Mouse (Mus musculus) granulocyte monocyte progenitor cell, adult 5-6 weeks (primary cell): ENCODE data around the gene Spata31d1d. TPM values are rescaled to one million over a fixed set of nuclear protein-coding genes. Genes with fewer than 3 reads are reported as not detected.
"Not testable (repeated sequence)": the region's sequence is repeated elsewhere in the genome, so short reads cannot be mapped to it uniquely, and the experiment has no call there.

Experiments used
- ATAC-seq: replicated peaks from 2 replicates; pipeline ENCODE4 v1.8.0; 2016; ENCODE audit warnings: mild to moderate bottlenecking, moderate TSS enrichment, inconsistent platforms; ENCODE audit not compliant: poor library complexity, severe bottlenecking
- total RNA-seq, 2 experiments: library from RNA; stranded (forward) in 1 of 2; stranded (reverse) in 1 of 2; fragments of 200-712, 200-1000 nt in 1 of 2; fragments of >200 nt in 1 of 2; fragmentation: Nextera tagmentation in 1 of 2; gene quantifications; 2 replicates each; pipeline ENCODE4 v1.2.3; 2014 to 2017

The Spata31d1d gene
- total RNA-seq, 2 experiments from 2014 or later, result not detected

GRCm38 (mm10) chr13:59734347-59734746, 2.8 kb upstream of the Spata31d1d start:
- 0 out of 2 replicates have a peak, but pooled peaks have one; percentile 12 for ATAC-seq

- no peak for ATAC-seq
Measured at GRCm38 (mm10) chr13:59733936-59734335, 2.4 kb upstream of the Spata31d1d start.

- ATAC-seq, result peak; percentile 93
Measured at GRCm38 (mm10) chr13:59728378-59729093, 3.0 kb downstream of the Spata31d1d start.

- ATAC-seq, result no peak; the same call in 1 of the 2 replicates
Measured at GRCm38 (mm10) chr13:59726139-59726867, 5.2 kb downstream of the Spata31d1d start.

- not testable (repeated sequence) for ATAC-seq
Measured at GRCm38 (mm10) chr13:59722089-59722488, 9.5 kb downstream of the Spata31d1d start.

GRCm38 (mm10) chr13:59719475-59719874, 12.1 kb downstream of the Spata31d1d start:
- no peak for ATAC-seq

GRCm38 (mm10) chr13:59718857-59719440, 12.6 kb downstream of the Spata31d1d start:
- ATAC-seq, result peak; percentile 22; the same call in 1 of the 2 replicates

- ATAC-seq, result no peak
Measured at GRCm38 (mm10) chr13:59713710-59714109, 17.8 kb downstream of the Spata31d1d start.

- ATAC-seq, result not testable (repeated sequence)
Measured at GRCm38 (mm10) chr13:59711984-59712383, 19.6 kb downstream of the Spata31d1d start, which contains the start of gene Spata31d1b. TSS of gene Spata31d1b (plus strand) at chr13:59712284.

GRCm38 (mm10) chr13:59710230-59710629, 21.3 kb downstream of the Spata31d1d start, which contains the start of gene Spata31d1a:
TSS of gene Spata31d1a (minus strand) at chr13:59710330.
- ATAC-seq, result no peak

GRCm38 (mm10) chr13:59704562-59704961, 27.0 kb downstream of the Spata31d1d start:
- ATAC-seq, result peak; percentile 82

GRCm38 (mm10) chr13:59703514-59703913, 28.0 kb downstream of the Spata31d1d start:
- no peak for ATAC-seq

GRCm38 (mm10) chr13:59700137-59700536, 31.4 kb downstream of the Spata31d1d start:
- ATAC-seq, result not testable (repeated sequence)

- ATAC-seq, result 0 out of 2 replicates have a peak, but pooled peaks have one; percentile 23
Measured at GRCm38 (mm10) chr13:59699131-59699530, 32.4 kb downstream of the Spata31d1d start.

- ATAC-seq, result no peak
Measured at GRCm38 (mm10) chr13:59695781-59696180, 35.8 kb downstream of the Spata31d1d start.

GRCm38 (mm10) chr13:59694008-59694407, 37.5 kb downstream of the Spata31d1d start, which contains the start of gene 4921517D22Rik:
TSS of gene 4921517D22Rik (minus strand) at chr13:59694108.
- no peak for ATAC-seq

- no peak for ATAC-seq
Measured at GRCm38 (mm10) chr13:59691478-59691877, 40.1 kb downstream of the Spata31d1d start.

- no peak for ATAC-seq
Measured at GRCm38 (mm10) chr13:59690576-59690975, 41.0 kb downstream of the Spata31d1d start.

- no peak for ATAC-seq
Measured at GRCm38 (mm10) chr13:59689843-59690242, 41.7 kb downstream of the Spata31d1d start.

GRCm38 (mm10) chr13:59689313-59689712, 42.2 kb downstream of the Spata31d1d start:
- no peak for ATAC-seq

GRCm38 (mm10) chr13:59688338-59688770, 43.2 kb downstream of the Spata31d1d start:
- ATAC-seq, result no peak
